Mouse (Mus musculus) liver, adult 2 months (tissue): ENCODE measurements around the gene Gpc6. TPM values are rescaled to one million over a fixed set of nuclear protein-coding genes. Genes with fewer than 3 reads are reported as not detected.
A peak's percentile ranks its signal among the peaks of the same experiment; 100 is the strongest.

Experiments used
- DNase-seq: peaks from one replicate; pipeline ENCODE4 v3.0.0-alpha.2; 2011; ENCODE audit warnings: low read depth, low spot score; ENCODE audit errors: extremely low read depth
- H3K27ac ChIP-seq: fragments of 200-500 bp; replicated peaks from 2 replicates; pipeline ENCODE4 v1.5.1; 2012; ENCODE audit warnings: low read depth, mild to moderate bottlenecking, control low read depth, inconsistent platforms, low read length; ENCODE audit not compliant: insufficient read depth
- H3K27me3 ChIP-seq: fragments of 200-500 bp; 2 replicates; pipeline ENCODE4 v1.6.1; 2012; ENCODE audit warnings: mild to moderate bottlenecking, moderate library complexity, low read length, inconsistent platforms; ENCODE audit not compliant: control insufficient read depth, insufficient read depth
- H3K36me3 ChIP-seq: fragments of 200-500 bp; 2 replicates; pipeline ENCODE4 v1.6.1; 2012; ENCODE audit warnings: low read length, inconsistent platforms; ENCODE audit not compliant: control insufficient read depth, insufficient read depth
- H3K4me1 ChIP-seq: fragments of 200-500 bp; 2 replicates; pipeline ENCODE4 v1.6.1; 2011; ENCODE audit warnings: low read length; ENCODE audit not compliant: control insufficient read depth, insufficient read depth
- H3K4me3 ChIP-seq: fragments of 200-500 bp; 2 replicates; pipeline ENCODE4 v1.5.1; 2011; ENCODE audit warnings: low read depth, mild to moderate bottlenecking, control low read depth, low read length, moderate library complexity; ENCODE audit not compliant: insufficient read depth
- H3K79me2 ChIP-seq: fragments of 200-500 bp; 2 replicates; pipeline ENCODE4 v1.6.1; 2012; ENCODE audit warnings: inconsistent platforms, mild to moderate bottlenecking, low read length, moderate library complexity; ENCODE audit not compliant: control insufficient read depth, insufficient read depth
- H3K9ac ChIP-seq: fragments of 200-500 bp; 2 replicates; pipeline ENCODE4 v1.6.1; 2012; ENCODE audit warnings: low read depth, mild to moderate bottlenecking, control low read depth, inconsistent platforms, low read length
- CTCF ChIP-seq: fragments of 200-500 bp; IDR thresholded peaks from 2 replicates; pipeline ENCODE4 v1.5.1; 2011; ENCODE audit warnings: low read depth, low read length, control low read depth
- POLR2A ChIP-seq: fragments of 200-500 bp; IDR thresholded peaks from 2 replicates; pipeline ENCODE4 v1.6.1; 2011; ENCODE audit warnings: low read length, control low read depth; ENCODE audit not compliant: insufficient read depth; ENCODE audit errors: extremely low read depth
- WGBS: fragments of 180-500 bp; shearing (Covaris S2); methylation state at CpG from one replicate; pipeline ENCODE4 v1.1.7; 2018; 5-methylcytosine and 5-hydroxymethylcytosine counted together
- polyA plus RNA-seq: library from polyadenylated mRNA; depleted of rRNA; stranded (reverse); fragments of >200 nt; gene quantifications from 2 replicates; pipeline ENCODE4 v1.2.3, GENCODE M21; 2012
- total RNA-seq: library from RNA; depleted of rRNA; stranded (reverse); fragments of >200 nt; gene quantifications from 2 replicates; pipeline ENCODE4 v1.2.3, GENCODE M21; 2014

Gene Gpc6
- total and polyA plus RNA-seq, 2 experiments: 0.88 to 2.6 TPM

DNA sequence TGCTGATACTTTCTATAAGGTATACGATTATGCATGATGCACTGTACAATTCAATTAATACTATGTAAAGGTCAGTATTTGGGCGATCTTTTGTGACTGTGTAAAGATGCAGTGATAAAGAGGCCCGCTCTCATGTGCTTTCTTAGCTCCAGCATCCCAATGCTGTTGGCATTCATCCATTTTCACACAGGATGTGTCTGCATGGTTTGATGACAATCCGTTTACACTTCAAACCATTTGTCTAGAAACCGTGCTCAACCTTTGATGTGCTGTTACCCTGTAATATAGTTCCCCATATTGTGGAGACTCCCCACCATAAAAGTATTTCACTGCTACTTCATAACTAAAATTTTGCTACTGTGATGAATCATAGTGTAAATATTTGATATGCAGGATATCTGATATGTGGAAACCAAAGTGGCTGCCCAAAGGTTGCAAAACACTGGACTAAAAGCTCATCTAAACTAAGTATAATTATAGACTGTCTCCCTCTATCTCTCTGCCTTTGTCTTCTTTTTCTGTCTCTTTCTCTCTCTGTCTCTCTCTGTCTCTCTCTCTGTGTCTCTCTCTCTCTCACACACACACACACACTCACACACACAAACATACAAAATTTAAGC lies 97.2 kb downstream of the Gpc6 start:
- no peaks in the 10 kb centered on the region for H3K4me1 ChIP-seq
- DNase-seq: peak; percentile 7
- no peaks in the 10 kb centered on the region for H3K36me3 ChIP-seq
- WGBS: 75% methylated on average over 5 of the region's 5 CpGs
- no peak overlapping the region for H3K9ac ChIP-seq
- H3K4me3 ChIP-seq: no peak overlapping the region
- H3K27ac ChIP-seq: no peak overlapping the region
- H3K27me3 ChIP-seq: no peaks in the 10 kb centered on the region
- H3K79me2 ChIP-seq: no peaks in the 10 kb centered on the region
- no peak for TF ChIP-seq CTCF
- TF ChIP-seq POLR2A: no peak

DNA sequence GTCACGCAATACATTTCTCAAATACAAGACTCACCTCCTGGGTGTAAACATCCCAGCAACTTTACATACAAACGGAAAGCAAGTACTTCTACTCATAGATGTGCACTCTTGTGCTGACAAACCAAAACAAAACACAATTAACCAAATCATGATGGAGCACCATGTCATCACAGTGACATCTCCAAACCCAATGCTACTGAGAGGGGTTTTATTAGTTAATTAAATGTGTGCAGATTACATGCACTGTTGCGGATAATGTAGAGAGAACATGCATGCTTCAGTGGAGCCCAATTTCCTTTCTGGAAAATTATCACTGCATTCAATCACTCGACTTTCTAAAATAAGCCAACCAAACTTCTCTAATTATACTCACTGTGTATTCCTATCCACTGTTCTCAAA lies 109.0 kb downstream of the Gpc6 start:
- no peak for DNase-seq
- Histone ChIP-seq H3K9ac (no peak overlapping the region), H3K27ac (no peak overlapping the region), H3K36me3 (no peaks in the 10 kb centered on the region), H3K27me3 (no peaks in the 10 kb centered on the region), H3K4me1 (no peaks in the 10 kb centered on the region), H3K4me3 (no peak overlapping the region), H3K79me2 (no peaks in the 10 kb centered on the region)
- 94% methylated on average over 4 of the region's 4 CpGs for WGBS
- TF ChIP-seq POLR2A: no peak
- TF ChIP-seq CTCF: no peak

DNA sequence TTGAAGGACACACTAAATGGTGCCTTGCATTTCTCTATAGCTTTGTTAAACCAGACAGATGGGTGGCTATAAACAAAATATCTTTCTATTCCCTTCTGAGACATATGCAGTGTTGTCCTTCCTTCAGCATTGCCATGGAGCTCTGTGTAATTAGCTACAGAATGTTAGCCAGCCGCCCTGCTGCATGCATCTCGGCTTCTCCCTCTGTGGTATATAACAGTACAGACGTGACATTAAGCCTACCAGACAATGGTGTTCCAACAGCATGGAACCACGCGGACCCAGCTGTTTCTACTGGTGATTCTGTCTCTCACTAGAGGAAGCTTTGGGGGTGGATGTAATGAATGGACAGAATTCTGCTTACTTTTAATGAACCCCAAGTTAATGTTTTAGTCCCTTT lies 115.9 kb downstream of the Gpc6 start:
- H3K27ac ChIP-seq: no peak overlapping the region
- no peaks in the 10 kb centered on the region for H3K36me3 ChIP-seq
- WGBS: 85% methylated on average over 5 of the region's 5 CpGs
- H3K4me1 ChIP-seq: no peaks in the 10 kb centered on the region
- no peaks in the 10 kb centered on the region for H3K27me3 ChIP-seq
- no peak overlapping the region for H3K4me3 ChIP-seq
- no peaks in the 10 kb centered on the region for H3K79me2 ChIP-seq
- DNase-seq: no peak
- no peak overlapping the region for H3K9ac ChIP-seq
- TF ChIP-seq CTCF (no peak), POLR2A (no peak)

DNA sequence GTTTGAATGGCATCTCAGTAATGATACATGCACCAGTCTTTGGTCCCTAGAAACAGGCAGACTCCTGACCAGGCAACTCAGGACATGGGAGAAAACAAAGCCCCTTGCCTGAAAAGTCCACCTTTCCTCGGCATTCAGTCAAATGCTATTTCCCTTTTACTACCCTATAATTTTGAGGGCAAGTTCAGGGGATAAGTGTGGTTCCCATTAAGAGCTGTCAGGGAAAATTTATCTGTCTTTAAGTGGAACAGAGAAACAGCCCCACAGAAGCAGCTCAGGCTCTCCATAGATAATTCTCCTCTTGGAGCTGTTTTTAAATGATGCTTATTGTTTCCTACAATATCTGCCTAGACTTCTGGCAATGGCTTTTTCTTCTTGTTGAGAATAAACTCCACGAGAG lies 123.8 kb downstream of the Gpc6 start:
- no peaks in the 10 kb centered on the region for H3K36me3 ChIP-seq
- no peak for TF ChIP-seq CTCF
- H3K9ac ChIP-seq: no peak overlapping the region
- no peaks in the 10 kb centered on the region for H3K79me2 ChIP-seq
- H3K4me1 ChIP-seq: no peaks in the 10 kb centered on the region
- no peaks in the 10 kb centered on the region for H3K27me3 ChIP-seq
- no peak overlapping the region for H3K27ac ChIP-seq
- H3K4me3 ChIP-seq: no peak overlapping the region
- DNase-seq: no peak
- WGBS: 74% methylated on average over 2 of the region's 2 CpGs

DNA sequence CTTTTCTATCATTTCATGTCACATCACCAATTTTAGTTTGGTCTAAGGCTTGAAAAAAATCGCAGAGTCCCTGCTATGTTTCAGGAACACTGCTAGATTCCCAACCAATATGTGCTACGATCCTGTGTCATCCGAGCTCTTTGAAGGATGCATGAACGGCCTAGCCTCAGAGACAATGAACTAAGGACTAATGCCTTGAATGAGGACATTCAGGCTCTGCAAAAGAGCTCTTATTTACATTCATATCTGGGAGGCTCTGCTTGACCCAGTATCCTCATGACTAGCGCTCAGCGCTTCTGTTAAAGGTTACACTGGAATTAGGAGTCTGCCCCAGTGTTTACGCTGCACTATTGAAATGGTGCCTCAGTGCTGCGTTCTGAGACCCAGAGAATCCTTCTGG lies 125.8 kb downstream of the Gpc6 start:
- Histone ChIP-seq H3K9ac (no peak overlapping the region), H3K79me2 (no peaks in the 10 kb centered on the region), H3K4me1 (no peaks in the 10 kb centered on the region), H3K27ac (no peak overlapping the region), H3K4me3 (no peak overlapping the region), H3K27me3 (no peaks in the 10 kb centered on the region), H3K36me3 (no peaks in the 10 kb centered on the region)
- no peak for DNase-seq
- TF ChIP-seq CTCF (no peak), POLR2A (no peak)
- 82% methylated on average over 8 of the region's 8 CpGs for WGBS

DNA sequence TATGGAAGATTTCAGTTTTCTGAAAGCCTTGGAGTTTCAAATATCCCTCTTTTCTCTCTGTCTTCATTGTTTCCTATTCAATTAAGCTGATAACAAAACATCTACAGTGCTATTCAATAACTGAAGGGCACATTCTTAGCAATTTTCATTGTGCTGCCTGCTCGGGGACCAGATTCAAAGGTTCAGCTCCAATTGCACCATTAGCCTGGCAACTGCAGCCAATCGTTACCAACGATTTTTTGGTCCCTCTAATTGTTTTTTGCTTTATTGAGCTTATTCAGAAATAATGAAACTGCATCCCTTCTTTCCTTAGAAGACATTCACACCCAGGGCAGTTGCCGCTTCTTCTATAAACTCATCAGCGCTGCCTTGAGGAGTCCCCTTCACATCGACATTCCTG lies 128.2 kb downstream of the Gpc6 start:
- Histone ChIP-seq H3K4me3 (no peak overlapping the region), H3K4me1 (no peaks in the 10 kb centered on the region), H3K36me3 (no peaks in the 10 kb centered on the region), H3K27ac (no peak overlapping the region), H3K9ac (no peak overlapping the region), H3K79me2 (no peaks in the 10 kb centered on the region), H3K27me3 (no peaks in the 10 kb centered on the region)
- no peak for DNase-seq
- TF ChIP-seq CTCF (no peak), POLR2A (no peak)
- 95% methylated on average over 6 of the region's 6 CpGs for WGBS
